Mouse (Mus musculus) spleen, adult 2 months (tissue): ENCODE data around the gene Slc16a10.

Source experiments
- CTCF ChIP-seq: fragments of 200-500 bp; IDR thresholded peaks from 2 replicates; pipeline ENCODE4 v1.5.1; 2011; ENCODE audit warnings: mild to moderate bottlenecking, inconsistent platforms; ENCODE audit not compliant: insufficient read depth, insufficient read length, insufficient replicate concordance; ENCODE audit errors: extremely low read depth
- POLR2A ChIP-seq: fragments of 200-500 bp; IDR thresholded peaks from 2 replicates; pipeline ENCODE4 v1.6.1; 2011; ENCODE audit warnings: low read depth, low read length, inconsistent platforms

GRCm38 (mm10) chr10:40119466-40119865, 22.6 kb downstream of the Slc16a10 start:
- no peak for TF ChIP-seq POLR2A
- no peak for TF ChIP-seq CTCF
